Mouse (Mus musculus): ENCODE results near the gene Npl. TPM values are rescaled to one million over a fixed set of nuclear protein-coding genes. Genes with fewer than 3 reads are reported as not detected.

Npl gene
- polyA plus RNA-seq, 1 experiment from 2014 or later = 5.3 TPM

- TF ChIP-seq EP300 (optimal IDR thresholded peaks at IDR 0.05) (no peak), CTCF (IDR thresholded peaks at IDR 0.05; ENCODE audit: low read depth) (no peak)
- H3K4me1 ChIP-seq (replicated peaks; ENCODE audit: control insufficient read depth, insufficient read depth) = no peaks in the 10 kb centered on the region
- 87% methylated on average over 4 of the region's 4 CpGs for WGBS
Observed at GRCm38 (mm10) chr1:153556202-153556601, 6.4 kb upstream of the Npl start.

GRCm38 (mm10) chr1:153550814-153551213, 969 bp upstream of the Npl start:
- WGBS = 28% methylated on average over 3 of the region's 3 CpGs
- Histone ChIP-seq H3K4me2 (replicated peaks; ENCODE audit: low read depth) (no peak overlapping the region), H3K27ac (replicated peaks) (no peak overlapping the region), H3K4me1 (replicated peaks; ENCODE audit: control insufficient read depth, insufficient read depth) (no peaks in the 10 kb centered on the region), H3K27me3 (ENCODE audit: control insufficient read depth, insufficient read depth, low read length) (no peaks in the 10 kb centered on the region), H3K9me3 (ENCODE audit: control insufficient read depth, low read length) (no peaks in the 10 kb centered on the region), H3K9ac (ENCODE audit: low read length) (no peak overlapping the region), H3K36me3 (ENCODE audit: control insufficient read depth, insufficient read depth, low read length) (no peaks in the 10 kb centered on the region), H3K4me3 (ENCODE audit: low read depth, low read length) (no peak overlapping the region)
- ATAC-seq (ENCODE audit: low FRiP score, low TSS enrichment) (no peak), DNase-seq (ENCODE audit: low spot score) (peak; percentile 63)
- TF ChIP-seq EP300 (optimal IDR thresholded peaks at IDR 0.05) (no peak), CTCF (IDR thresholded peaks at IDR 0.05; ENCODE audit: low read depth) (peak; percentile 76)

More at GRCm38 (mm10) chr1:153556202-153556601, 6.4 kb upstream of the Npl start:
- H3K9ac ChIP-seq (ENCODE audit: low read length) = no peak overlapping the region
- no peaks in the 10 kb centered on the region for H3K36me3 ChIP-seq (ENCODE audit: control insufficient read depth, insufficient read depth, low read length)
- H3K4me2 ChIP-seq (replicated peaks; ENCODE audit: low read depth) = no peak overlapping the region
- DNase-seq (ENCODE audit: low spot score) (no peak), ATAC-seq (ENCODE audit: low FRiP score, low TSS enrichment) (no peak)
- no peak overlapping the region for H3K27ac ChIP-seq (replicated peaks)
- H3K27me3 ChIP-seq (ENCODE audit: control insufficient read depth, insufficient read depth, low read length) = no peaks in the 10 kb centered on the region
- H3K4me3 ChIP-seq (ENCODE audit: low read depth, low read length) = no peak overlapping the region
- no peaks in the 10 kb centered on the region for H3K9me3 ChIP-seq (ENCODE audit: control insufficient read depth, low read length)

GRCm38 (mm10) chr1:153547555-153547954, 2.3 kb downstream of the Npl start:
- H3K27ac ChIP-seq (replicated peaks) = no peak overlapping the region
- H3K4me3 ChIP-seq (ENCODE audit: low read depth, low read length) = no peak overlapping the region
- WGBS = 70% methylated on average over 8 of the region's 8 CpGs
- no peaks in the 10 kb centered on the region for H3K9me3 ChIP-seq (ENCODE audit: control insufficient read depth, low read length)
- 0 out of 2 replicates have a peak, but pooled peaks cover 2% of the 10 kb centered on the region for H3K4me1 ChIP-seq (replicated peaks; ENCODE audit: control insufficient read depth, insufficient read depth)
- H3K4me2 ChIP-seq (replicated peaks; ENCODE audit: low read depth) = no peak overlapping the region
- ATAC-seq (ENCODE audit: low FRiP score, low TSS enrichment) (no peak), DNase-seq (ENCODE audit: low spot score) (no peak)
- H3K36me3 ChIP-seq (ENCODE audit: control insufficient read depth, insufficient read depth, low read length) = no peaks in the 10 kb centered on the region
- no peak overlapping the region for H3K9ac ChIP-seq (ENCODE audit: low read length)
- H3K27me3 ChIP-seq (ENCODE audit: control insufficient read depth, insufficient read depth, low read length) = no peaks in the 10 kb centered on the region
- TF ChIP-seq EP300 (optimal IDR thresholded peaks at IDR 0.05) = no peak

GRCm38 (mm10) chr1:153545196-153545595, 4.6 kb downstream of the Npl start:
- no peak overlapping the region for H3K4me2 ChIP-seq (replicated peaks; ENCODE audit: low read depth)
- no peak overlapping the region for H3K27ac ChIP-seq (replicated peaks)
- no peaks in the 10 kb centered on the region for H3K9me3 ChIP-seq (ENCODE audit: control insufficient read depth, low read length)
- ATAC-seq (ENCODE audit: low FRiP score, low TSS enrichment) (no peak), DNase-seq (ENCODE audit: low spot score) (no peak)
- no peak overlapping the region for H3K9ac ChIP-seq (ENCODE audit: low read length)
- H3K4me3 ChIP-seq (ENCODE audit: low read depth, low read length) = no peak overlapping the region
- 0 out of 2 replicates have a peak, but pooled peaks cover 2% of the 10 kb centered on the region for H3K4me1 ChIP-seq (replicated peaks; ENCODE audit: control insufficient read depth, insufficient read depth)
- no peaks in the 10 kb centered on the region for H3K36me3 ChIP-seq (ENCODE audit: control insufficient read depth, insufficient read depth, low read length)
- WGBS = 73% methylated on average over 2 of the region's 2 CpGs
- TF ChIP-seq EP300 (optimal IDR thresholded peaks at IDR 0.05) = no peak
- no peak for TF ChIP-seq CTCF (IDR thresholded peaks at IDR 0.05; ENCODE audit: low read depth)
- no peaks in the 10 kb centered on the region for H3K27me3 ChIP-seq (ENCODE audit: control insufficient read depth, insufficient read depth, low read length)

- Histone ChIP-seq H3K9ac (ENCODE audit: low read length) (no peak overlapping the region), H3K27ac (replicated peaks) (0 out of 2 replicates have a peak overlapping the region, but pooled peaks have one; percentile 18), H3K4me3 (ENCODE audit: low read depth, low read length) (no peak overlapping the region), H3K4me2 (replicated peaks; ENCODE audit: low read depth) (no peak overlapping the region), H3K9me3 (ENCODE audit: control insufficient read depth, low read length) (no peaks in the 10 kb centered on the region), H3K36me3 (ENCODE audit: control insufficient read depth, insufficient read depth, low read length) (no peaks in the 10 kb centered on the region), H3K27me3 (ENCODE audit: control insufficient read depth, insufficient read depth, low read length) (no peaks in the 10 kb centered on the region), H3K4me1 (replicated peaks; ENCODE audit: control insufficient read depth, insufficient read depth) (0 out of 2 replicates have a peak, but pooled peaks cover 2% of the 10 kb centered on the region)
- TF ChIP-seq CTCF (IDR thresholded peaks at IDR 0.05; ENCODE audit: low read depth) = no peak
- TF ChIP-seq EP300 (optimal IDR thresholded peaks at IDR 0.05) = no peak
- ATAC-seq (ENCODE audit: low FRiP score, low TSS enrichment) (peak; percentile 76), DNase-seq (ENCODE audit: low spot score) (peak; percentile 21)
- WGBS = 25% methylated on average over 7 of the region's 7 CpGs
Observed at GRCm38 (mm10) chr1:153542726-153543320, 7.0 kb downstream of the Npl start.

- H3K36me3 ChIP-seq (ENCODE audit: control insufficient read depth, insufficient read depth, low read length) = no peaks in the 10 kb centered on the region
- 76% methylated on average over 3 of the region's 3 CpGs for WGBS
- ATAC-seq (ENCODE audit: low FRiP score, low TSS enrichment) (no peak), DNase-seq (ENCODE audit: low spot score) (no peak)
- H3K9me3 ChIP-seq (ENCODE audit: control insufficient read depth, low read length) = no peaks in the 10 kb centered on the region
- TF ChIP-seq EP300 (optimal IDR thresholded peaks at IDR 0.05) (no peak), CTCF (IDR thresholded peaks at IDR 0.05; ENCODE audit: low read depth) (no peak)
- H3K4me1 ChIP-seq (replicated peaks; ENCODE audit: control insufficient read depth, insufficient read depth) = 0 out of 2 replicates have a peak, but pooled peaks cover 2% of the 10 kb centered on the region
- no peak overlapping the region for H3K4me2 ChIP-seq (replicated peaks; ENCODE audit: low read depth)
- no peaks in the 10 kb centered on the region for H3K27me3 ChIP-seq (ENCODE audit: control insufficient read depth, insufficient read depth, low read length)
- no peak overlapping the region for H3K9ac ChIP-seq (ENCODE audit: low read length)
- no peak overlapping the region for H3K4me3 ChIP-seq (ENCODE audit: low read depth, low read length)
- no peak overlapping the region for H3K27ac ChIP-seq (replicated peaks)
Observed at GRCm38 (mm10) chr1:153540753-153541152, 9.1 kb downstream of the Npl start.
